Mouse (Mus musculus): ENCODE results near the gene Ppp3ca. TPM values are rescaled to one million over a fixed set of nuclear protein-coding genes. Genes with fewer than 3 reads are reported as not detected.

The Ppp3ca gene
- polyA plus RNA-seq, 1 experiment from 2014 or later = 10.2 TPM

DNA sequence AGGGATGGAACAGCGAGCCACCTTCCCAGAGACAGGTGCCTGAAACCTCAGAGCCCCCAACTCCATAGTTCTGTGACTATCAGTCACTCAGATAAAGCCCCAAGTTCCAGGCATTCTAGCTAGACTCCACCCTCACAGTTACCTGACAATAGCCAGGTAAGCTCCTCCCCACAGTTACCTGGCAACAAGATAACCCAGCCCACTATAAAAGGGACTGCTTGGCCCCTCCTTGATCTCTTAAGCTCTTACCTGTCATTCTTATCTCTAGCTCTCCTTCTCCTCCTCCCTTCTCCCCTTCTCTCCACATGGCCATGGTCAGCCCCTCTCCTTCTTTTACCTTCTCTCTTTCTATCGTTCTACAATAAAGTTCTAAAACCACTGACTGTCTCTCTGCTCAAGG lies 285.1 kb downstream of the Ppp3ca start:
- Histone ChIP-seq H3K27ac (ENCODE audit: low read length) (no peak overlapping the region), H3K9me3 (replicated peaks; ENCODE audit: control insufficient read depth, low read length) (no peaks in the 10 kb centered on the region), H3K36me3 (ENCODE audit: control insufficient read depth, insufficient read depth) (no peaks in the 10 kb centered on the region), H3K9ac (ENCODE audit: low read depth, low read length) (no peak overlapping the region), H3K4me2 (ENCODE audit: low read depth, low read length) (no peak overlapping the region), H3K4me1 (ENCODE audit: control insufficient read depth, low read depth, low read length) (no peaks in the 10 kb centered on the region), H3K4me3 (ENCODE audit: low read depth, low read length) (no peak overlapping the region), H3K27me3 (ENCODE audit: control insufficient read depth, insufficient read depth, low read depth, low read length) (no peaks in the 10 kb centered on the region)
- WGBS (ENCODE audit: insufficient replicate concordance) = 64% methylated on average over 2 of the region's 2 CpGs
- ATAC-seq (ENCODE audit: low read depth) = no peak

DNA sequence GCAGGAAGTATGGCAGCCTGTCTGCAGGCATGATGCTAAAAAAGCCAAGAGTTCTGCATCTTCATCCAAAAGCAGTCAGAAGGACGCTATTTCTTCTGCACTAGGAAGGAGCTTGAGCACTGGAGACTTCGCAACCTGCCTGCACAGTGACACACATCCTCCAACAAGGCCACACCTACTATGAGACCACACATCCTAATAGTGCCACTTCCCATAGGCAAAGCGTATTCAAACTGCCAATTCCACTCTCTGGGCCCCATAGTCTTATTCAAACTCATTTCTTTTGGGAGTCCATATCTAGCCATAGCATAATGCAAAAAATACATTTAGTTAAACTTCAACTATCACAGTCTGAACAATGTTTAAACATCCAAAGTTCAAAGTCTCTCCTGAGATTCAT lies 290.4 kb downstream of the Ppp3ca start:
- H3K27me3 ChIP-seq (ENCODE audit: control insufficient read depth, insufficient read depth, low read depth, low read length) = no peaks in the 10 kb centered on the region
- H3K4me3 ChIP-seq (ENCODE audit: low read depth, low read length) = no peak overlapping the region
- WGBS (ENCODE audit: insufficient replicate concordance) = 50% methylated on average over 3 of the region's 3 CpGs
- no peaks in the 10 kb centered on the region for H3K9me3 ChIP-seq (replicated peaks; ENCODE audit: control insufficient read depth, low read length)
- no peak for ATAC-seq (ENCODE audit: low read depth)
- no peaks in the 10 kb centered on the region for H3K36me3 ChIP-seq (ENCODE audit: control insufficient read depth, insufficient read depth)
- H3K9ac ChIP-seq (ENCODE audit: low read depth, low read length) = no peak overlapping the region
- no peak overlapping the region for H3K4me2 ChIP-seq (ENCODE audit: low read depth, low read length)
- no peaks in the 10 kb centered on the region for H3K4me1 ChIP-seq (ENCODE audit: control insufficient read depth, low read depth, low read length)
- H3K27ac ChIP-seq (ENCODE audit: low read length) = no peak overlapping the region

DNA sequence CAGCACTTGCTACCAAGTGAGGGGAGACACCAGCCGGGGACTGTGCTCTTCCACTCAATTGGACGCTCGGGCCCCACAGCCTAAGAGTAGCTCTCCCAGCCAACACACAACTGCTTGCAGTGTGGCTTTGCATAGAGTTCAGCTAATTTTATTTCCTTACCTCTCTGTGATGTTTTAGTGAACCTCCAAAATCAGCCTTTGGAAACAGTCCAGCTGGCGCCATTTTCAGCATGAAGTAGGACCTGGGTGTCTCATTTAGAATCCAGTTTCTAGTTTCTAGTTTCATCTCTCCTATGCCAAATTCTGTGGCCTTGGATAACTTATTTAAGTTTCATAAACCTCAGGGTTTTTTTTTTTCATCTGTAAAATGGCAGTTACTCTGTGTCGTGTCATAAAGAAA lies 296.9 kb downstream of the Ppp3ca start:
- Histone ChIP-seq H3K4me1 (ENCODE audit: control insufficient read depth, low read depth, low read length) (no peaks in the 10 kb centered on the region), H3K9me3 (replicated peaks; ENCODE audit: control insufficient read depth, low read length) (no peaks in the 10 kb centered on the region), H3K4me3 (ENCODE audit: low read depth, low read length) (no peak overlapping the region), H3K36me3 (ENCODE audit: control insufficient read depth, insufficient read depth) (no peaks in the 10 kb centered on the region), H3K9ac (ENCODE audit: low read depth, low read length) (no peak overlapping the region), H3K27ac (ENCODE audit: low read length) (no peak overlapping the region), H3K27me3 (ENCODE audit: control insufficient read depth, insufficient read depth, low read depth, low read length) (no peaks in the 10 kb centered on the region), H3K4me2 (ENCODE audit: low read depth, low read length) (no peak overlapping the region)
- no peak for ATAC-seq (ENCODE audit: low read depth)
- 67% methylated on average over 5 of the region's 5 CpGs for WGBS (ENCODE audit: insufficient replicate concordance)

DNA sequence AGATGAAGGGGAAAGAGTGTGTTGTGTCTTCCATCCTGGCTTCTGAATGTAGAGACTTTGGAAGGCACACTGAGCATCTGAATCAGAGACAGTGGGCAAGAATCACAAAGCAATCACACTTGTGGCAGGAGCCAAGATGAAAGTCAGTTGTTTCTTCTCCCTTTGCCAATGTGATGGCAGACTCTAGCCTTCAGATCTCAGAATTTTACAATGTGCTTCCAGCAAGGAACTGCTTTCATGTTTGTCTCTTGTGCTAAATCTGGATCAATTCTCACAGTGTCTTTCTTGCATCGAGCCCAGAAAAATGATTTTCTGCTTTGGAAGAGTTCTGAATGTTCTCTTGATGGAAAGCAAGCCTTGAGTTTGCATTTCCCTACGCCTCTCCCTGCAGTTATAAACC lies 297.6 kb downstream of the Ppp3ca start:
- no peak for ATAC-seq (ENCODE audit: low read depth)
- Histone ChIP-seq H3K27ac (ENCODE audit: low read length) (no peak overlapping the region), H3K36me3 (ENCODE audit: control insufficient read depth, insufficient read depth) (no peaks in the 10 kb centered on the region), H3K4me3 (ENCODE audit: low read depth, low read length) (no peak overlapping the region), H3K9ac (ENCODE audit: low read depth, low read length) (no peak overlapping the region), H3K27me3 (ENCODE audit: control insufficient read depth, insufficient read depth, low read depth, low read length) (no peaks in the 10 kb centered on the region), H3K4me1 (ENCODE audit: control insufficient read depth, low read depth, low read length) (no peaks in the 10 kb centered on the region), H3K4me2 (ENCODE audit: low read depth, low read length) (no peak overlapping the region), H3K9me3 (replicated peaks; ENCODE audit: control insufficient read depth, low read length) (no peaks in the 10 kb centered on the region)
- 37% methylated on average over 2 of the region's 2 CpGs for WGBS (ENCODE audit: insufficient replicate concordance)

DNA sequence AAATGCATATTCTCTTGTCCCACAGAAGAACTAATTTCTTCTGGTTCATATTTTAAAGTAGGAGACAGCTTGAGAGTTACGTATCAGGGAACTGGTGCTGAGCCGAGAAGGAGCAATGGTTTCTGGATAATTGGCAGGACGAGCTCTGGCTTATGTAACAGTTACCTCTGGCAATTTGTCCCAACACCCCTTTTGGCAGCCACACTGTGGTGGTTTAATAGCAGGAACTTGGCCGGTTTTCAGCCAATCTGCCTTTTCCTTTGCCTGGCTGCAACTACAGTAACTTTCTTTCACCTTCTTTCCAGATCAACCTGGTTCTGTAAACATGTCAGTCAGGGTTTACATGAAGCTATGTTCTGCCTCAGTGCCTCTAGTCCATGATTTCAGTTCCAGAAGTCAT lies 299.9 kb downstream of the Ppp3ca start:
- WGBS (ENCODE audit: insufficient replicate concordance) = 51% methylated on average over 4 of the region's 4 CpGs
- no peak overlapping the region for H3K27ac ChIP-seq (ENCODE audit: low read length)
- no peak overlapping the region for H3K9ac ChIP-seq (ENCODE audit: low read depth, low read length)
- no peak overlapping the region for H3K4me3 ChIP-seq (ENCODE audit: low read depth, low read length)
- H3K4me2 ChIP-seq (ENCODE audit: low read depth, low read length) = no peak overlapping the region
- H3K27me3 ChIP-seq (ENCODE audit: control insufficient read depth, insufficient read depth, low read depth, low read length) = no peaks in the 10 kb centered on the region
- H3K36me3 ChIP-seq (ENCODE audit: control insufficient read depth, insufficient read depth) = no peaks in the 10 kb centered on the region
- H3K4me1 ChIP-seq (ENCODE audit: control insufficient read depth, low read depth, low read length) = no peaks in the 10 kb centered on the region
- H3K9me3 ChIP-seq (replicated peaks; ENCODE audit: control insufficient read depth, low read length) = no peaks in the 10 kb centered on the region
- ATAC-seq (ENCODE audit: low read depth) = no peak

DNA sequence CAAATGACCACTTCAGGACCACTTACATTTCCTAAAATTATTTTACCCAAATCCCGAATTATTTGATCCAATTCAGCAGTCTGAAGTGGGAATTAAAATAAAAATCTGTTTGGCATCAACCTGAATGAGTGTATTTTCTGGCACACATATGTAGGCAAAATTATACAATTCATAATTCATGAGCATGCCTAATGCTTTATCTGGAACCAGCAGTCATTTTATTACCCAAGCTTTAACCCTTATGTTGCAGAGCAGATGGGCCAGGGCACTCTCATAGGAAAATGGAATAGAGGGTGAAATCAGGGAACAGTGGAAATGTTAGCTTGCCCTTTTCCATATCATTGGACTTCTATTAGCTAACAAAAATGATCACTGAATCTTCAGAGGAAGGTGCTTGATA lies 307.9 kb downstream of the Ppp3ca start:
- Histone ChIP-seq H3K36me3 (ENCODE audit: control insufficient read depth, insufficient read depth) (no peaks in the 10 kb centered on the region), H3K9ac (ENCODE audit: low read depth, low read length) (no peak overlapping the region), H3K27me3 (ENCODE audit: control insufficient read depth, insufficient read depth, low read depth, low read length) (no peaks in the 10 kb centered on the region), H3K4me1 (ENCODE audit: control insufficient read depth, low read depth, low read length) (no peaks in the 10 kb centered on the region), H3K4me3 (ENCODE audit: low read depth, low read length) (no peak overlapping the region), H3K4me2 (ENCODE audit: low read depth, low read length) (no peak overlapping the region), H3K9me3 (replicated peaks; ENCODE audit: control insufficient read depth, low read length) (no peaks in the 10 kb centered on the region), H3K27ac (ENCODE audit: low read length) (no peak overlapping the region)
- WGBS (ENCODE audit: insufficient replicate concordance) = 34% methylated on average over 1 of the region's 1 CpGs
- no peak for ATAC-seq (ENCODE audit: low read depth)

DNA sequence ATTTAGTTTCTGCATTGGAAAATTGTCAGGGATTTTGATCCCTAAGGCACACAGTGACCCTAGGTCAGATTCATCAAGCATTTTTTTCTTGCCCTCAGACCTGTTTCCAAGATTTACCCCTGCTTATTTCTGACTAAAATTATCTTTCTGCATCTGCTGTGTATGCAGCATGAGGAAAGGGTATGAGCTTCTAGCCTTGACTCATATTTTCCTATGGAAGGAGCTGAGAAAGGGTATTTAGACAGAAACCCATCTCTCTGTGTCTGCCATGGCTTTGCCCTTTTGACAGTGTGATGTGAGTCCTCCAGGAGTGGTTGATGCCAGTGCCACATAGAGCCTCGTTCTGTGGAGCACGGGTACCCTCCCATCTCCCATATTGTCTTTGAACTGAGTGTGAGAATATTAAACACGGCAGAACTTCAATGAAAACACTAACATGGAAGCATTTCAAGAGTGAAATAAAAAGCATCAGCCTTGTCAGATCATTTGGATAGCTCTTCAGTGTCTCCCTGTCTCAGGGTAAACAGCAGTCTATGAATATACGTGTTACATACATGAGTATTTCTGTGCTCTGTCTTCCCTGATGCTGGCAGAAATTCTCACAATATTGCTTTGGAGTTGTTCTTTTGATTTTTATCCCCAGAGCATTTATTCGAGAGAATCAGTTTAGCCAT lies 311.1 kb downstream of the Ppp3ca start:
- WGBS (ENCODE audit: insufficient replicate concordance) = 56% methylated on average over 5 of the region's 5 CpGs
- no peak overlapping the region for H3K27ac ChIP-seq (ENCODE audit: low read length)
- no peaks in the 10 kb centered on the region for H3K36me3 ChIP-seq (ENCODE audit: control insufficient read depth, insufficient read depth)

DNA sequence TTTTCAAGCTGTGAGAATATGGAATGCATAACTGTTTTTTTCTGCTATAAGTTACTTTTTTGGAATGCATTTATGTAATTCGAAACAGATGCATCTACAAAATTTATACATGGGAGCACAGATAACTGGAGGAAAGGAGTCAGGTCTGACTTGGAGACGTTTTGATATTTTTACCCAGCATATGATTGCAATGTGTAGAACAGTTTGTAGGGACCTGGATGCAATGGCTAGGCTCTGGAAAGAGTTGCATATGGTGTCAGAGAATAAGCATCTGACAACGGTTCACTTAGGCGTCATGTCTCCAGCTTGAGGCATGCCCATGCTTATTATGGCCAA lies 311.6 kb downstream of the Ppp3ca start:
- Histone ChIP-seq H3K4me3 (ENCODE audit: low read depth, low read length) (no peak overlapping the region), H3K36me3 (ENCODE audit: control insufficient read depth, insufficient read depth) (no peaks in the 10 kb centered on the region), H3K27ac (ENCODE audit: low read length) (no peak overlapping the region), H3K4me2 (ENCODE audit: low read depth, low read length) (no peak overlapping the region), H3K27me3 (ENCODE audit: control insufficient read depth, insufficient read depth, low read depth, low read length) (no peaks in the 10 kb centered on the region), H3K9ac (ENCODE audit: low read depth, low read length) (no peak overlapping the region), H3K9me3 (replicated peaks; ENCODE audit: control insufficient read depth, low read length) (no peaks in the 10 kb centered on the region), H3K4me1 (ENCODE audit: control insufficient read depth, low read depth, low read length) (no peaks in the 10 kb centered on the region)
- no peak for ATAC-seq (ENCODE audit: low read depth)
- WGBS (ENCODE audit: insufficient replicate concordance) = 51% methylated on average over 4 of the region's 4 CpGs

More for the DNA sequence above, 311.1 kb downstream of the Ppp3ca start:
- Histone ChIP-seq H3K9me3 (replicated peaks; ENCODE audit: control insufficient read depth, low read length) (no peaks in the 10 kb centered on the region), H3K4me3 (ENCODE audit: low read depth, low read length) (no peak overlapping the region), H3K4me2 (ENCODE audit: low read depth, low read length) (no peak overlapping the region), H3K9ac (ENCODE audit: low read depth, low read length) (no peak overlapping the region), H3K4me1 (ENCODE audit: control insufficient read depth, low read depth, low read length) (no peaks in the 10 kb centered on the region), H3K27me3 (ENCODE audit: control insufficient read depth, insufficient read depth, low read depth, low read length) (no peaks in the 10 kb centered on the region)
- no peak for ATAC-seq (ENCODE audit: low read depth)

DNA sequence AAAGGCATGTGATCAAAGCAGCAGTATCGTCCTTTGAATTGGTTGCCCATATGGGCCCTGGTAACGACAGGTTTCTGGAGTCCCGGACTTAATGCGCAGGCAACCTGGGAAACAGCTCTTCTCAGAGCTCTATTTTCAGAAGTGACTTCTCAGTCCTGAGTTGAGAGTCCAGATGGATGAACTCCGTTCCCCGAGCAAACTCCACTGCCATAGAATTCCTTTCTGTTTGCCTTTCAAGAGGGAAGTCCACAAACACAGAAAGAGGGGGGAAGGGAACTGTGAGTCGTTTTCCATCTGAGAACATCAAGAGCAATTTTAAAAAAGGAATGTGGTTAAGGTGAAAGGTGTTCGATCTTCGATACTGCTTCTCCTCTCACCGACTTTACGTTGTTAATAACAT lies 312.1 kb downstream of the Ppp3ca start:
- ATAC-seq (ENCODE audit: low read depth) = no peak
- WGBS (ENCODE audit: insufficient replicate concordance) = 65% methylated on average over 11 of the region's 11 CpGs

More for the DNA sequence above, 312.1 kb downstream of the Ppp3ca start:
- H3K4me3 ChIP-seq (ENCODE audit: low read depth, low read length) = no peak overlapping the region
- H3K27me3 ChIP-seq (ENCODE audit: control insufficient read depth, insufficient read depth, low read depth, low read length) = no peaks in the 10 kb centered on the region
- H3K4me2 ChIP-seq (ENCODE audit: low read depth, low read length) = no peak overlapping the region
- H3K9ac ChIP-seq (ENCODE audit: low read depth, low read length) = no peak overlapping the region
- H3K36me3 ChIP-seq (ENCODE audit: control insufficient read depth, insufficient read depth) = no peaks in the 10 kb centered on the region
- no peaks in the 10 kb centered on the region for H3K4me1 ChIP-seq (ENCODE audit: control insufficient read depth, low read depth, low read length)
- no peak overlapping the region for H3K27ac ChIP-seq (ENCODE audit: low read length)
- H3K9me3 ChIP-seq (replicated peaks; ENCODE audit: control insufficient read depth, low read length) = no peaks in the 10 kb centered on the region

All from liver, embryonic 16.5 days (tissue).